Comparison of ENCODE assay signal across 8 mouse cellular contexts in the genomic region with DNA sequence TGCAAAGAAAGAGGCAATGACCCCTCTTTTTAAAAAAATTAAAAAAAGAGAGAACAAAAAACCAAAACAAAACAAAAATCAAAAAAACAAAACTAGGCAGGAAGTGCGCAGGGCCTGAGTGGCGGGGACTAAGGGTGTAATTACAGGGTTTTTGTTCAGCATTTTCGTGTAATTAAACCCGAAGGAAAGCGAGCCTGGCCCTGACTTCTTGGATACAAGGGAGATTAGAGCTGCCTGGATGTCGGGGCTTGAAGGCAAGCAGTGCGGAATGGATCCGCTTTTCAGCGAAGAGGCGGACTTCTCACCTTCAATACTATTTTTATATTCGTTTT. TPM values are rescaled to one million over a fixed set of nuclear protein-coding genes. Genes with fewer than 3 reads are reported as not detected.
A peak's percentile ranks its signal among the peaks of the same experiment; 100 is the strongest.
DNase-seq lines count a peak whose midpoint lies in the region; ATAC-seq and TF ChIP-seq lines count a peak whose summit lies in the region.

No protein-coding gene starts in this region.

- no peaks in the 10 kb centered on the region for H3K36me3 ChIP-seq in heart, embryonic 15.5 days
- H3K36me3 ChIP-seq in MEL (ENCODE audit: control insufficient read depth in 1 of 2, insufficient read depth in 2 of 2, low read length in 2 of 2) = peaks cover 0 to 17% of the 10 kb centered on the region in 2 experiments; a peak in 2 of 4 replicates
- no peaks in the 10 kb centered on the region for H3K36me3 ChIP-seq in hindbrain, embryonic 14.5 days (replicated peaks; ENCODE audit: control insufficient read depth, insufficient read depth)
- H3K36me3 ChIP-seq in midbrain, embryonic 12.5 days = no peaks in the 10 kb centered on the region

- H3K4me1 ChIP-seq in heart, embryonic 15.5 days (replicated peaks) = peaks cover 88% of the 10 kb centered on the region
- H3K4me1 ChIP-seq in MEL (ENCODE audit: control insufficient read depth in 1 of 2, insufficient read depth in 2 of 2, low read length in 2 of 2) = peaks cover 2 to 31% of the 10 kb centered on the region in 2 experiments
- peaks cover 86% of the 10 kb centered on the region for H3K4me1 ChIP-seq in hindbrain, embryonic 14.5 days (replicated peaks; ENCODE audit: control insufficient read depth, insufficient read depth, low read length)
- peaks cover 93% of the 10 kb centered on the region for H3K4me1 ChIP-seq in midbrain, embryonic 12.5 days

- peaks cover 7% of the 10 kb centered on the region; the same call in 1 of the 2 replicates for H3K79me2 ChIP-seq in MEL (ENCODE audit: control insufficient read depth, insufficient read depth, low read length, poor library complexity)

- no peaks in the 10 kb centered on the region for H3K9me3 ChIP-seq in heart, embryonic 15.5 days (replicated peaks)
- no peaks in the 10 kb centered on the region for H3K9me3 ChIP-seq in MEL (replicated peaks; ENCODE audit: insufficient read depth, low read length)
- no peaks in the 10 kb centered on the region for H3K9me3 ChIP-seq in hindbrain, embryonic 14.5 days (ENCODE audit: control insufficient read depth, low read length)
- H3K9me3 ChIP-seq in midbrain, embryonic 12.5 days = no peaks in the 10 kb centered on the region

- peak overlapping the region; percentile 100 for H3K27ac ChIP-seq in heart, embryonic 15.5 days
- no peak overlapping the region for H3K27ac ChIP-seq in MEL (ENCODE audit: control insufficient read depth, low read depth, low read length)
- peak overlapping the region; percentile 100 for H3K27ac ChIP-seq in hindbrain, embryonic 14.5 days
- peak overlapping the region; percentile 98 for H3K27ac ChIP-seq in midbrain, embryonic 12.5 days (replicated peaks)

- WGBS in heart, embryonic 15.5 days = 13% methylated on average over 11 of the region's 11 CpGs
- WGBS in hindbrain, embryonic 14.5 days = 4% methylated on average over 11 of the region's 11 CpGs
- 2% methylated on average over 11 of the region's 11 CpGs for WGBS in midbrain, embryonic 12.5 days

- no peak for ATAC-seq in heart, embryonic 15.5 days (replicated peaks; ENCODE audit: insufficient number of reproducible peaks, insufficient read depth, low FRiP score, low read depth)
- no peak for ATAC-seq in hindbrain, embryonic 14.5 days (ENCODE audit: low FRiP score)
- no peak for ATAC-seq in midbrain, embryonic 12.5 days (ENCODE audit: low FRiP score, low read depth)

- H3K9ac ChIP-seq in heart, embryonic 15.5 days = peak overlapping the region; percentile 71
- peak overlapping the region; percentile 64 for H3K9ac ChIP-seq in MEL (ENCODE audit: control insufficient read depth, low read depth, low read length, poor library complexity, severe bottlenecking)
- H3K9ac ChIP-seq in hindbrain, embryonic 14.5 days = peak overlapping the region; percentile 63
- peak overlapping the region; percentile 51 for H3K9ac ChIP-seq in midbrain, embryonic 12.5 days (replicated peaks)

- peak overlapping the region; percentile 86 for H3K4me2 ChIP-seq in heart, embryonic 15.5 days
- H3K4me2 ChIP-seq in hindbrain, embryonic 14.5 days (replicated peaks) = peak overlapping the region; percentile 90
- H3K4me2 ChIP-seq in midbrain, embryonic 12.5 days (replicated peaks) = peak overlapping the region; percentile 57

- DNase-seq in heart, adult 11 months = no peak
- no peak for DNase-seq in MEL (ENCODE audit: low read depth, low spot score)
- DNase-seq in hindbrain, embryonic 14.5 days (ENCODE audit: low spot score) = no peak
- no peak for DNase-seq in retina, embryonic 14.5 days (ENCODE audit: low spot score)
- no peak for DNase-seq in urinary bladder, postnatal 25 days (ENCODE audit: low spot score)
- DNase-seq in layer of hippocampus, adult 9-10 months (ENCODE audit: low spot score) = no peak

- TF ChIP-seq EP300 in MEL (IDR thresholded peaks at IDR 0.05; ENCODE audit: low read depth in 1 of 2, low read length in 2 of 2) = no peak

- H3K4me3 ChIP-seq in heart, embryonic 15.5 days = peak overlapping the region; percentile 53
- peak overlapping the region; percentile 61 to 77; a peak in 3 of 4 replicates for H3K4me3 ChIP-seq in MEL (ENCODE audit: control insufficient read depth in 1 of 2, insufficient read depth in 1 of 2, low read depth in 2 of 2, low read length in 2 of 2)
- peak overlapping the region; percentile 13 for H3K4me3 ChIP-seq in hindbrain, embryonic 14.5 days (replicated peaks; ENCODE audit: low read length)
- H3K4me3 ChIP-seq in midbrain, embryonic 12.5 days = peak overlapping the region; percentile 32

- TF ChIP-seq CTCF in MEL (IDR thresholded peaks at IDR 0.05 in 2 of 3, conservative IDR thresholded peaks at IDR 0.05 in 1 of 3; ENCODE audit: control insufficient read depth in 1 of 3, insufficient read depth in 1 of 3, low read depth in 2 of 3, low read length in 3 of 3, poor library complexity in 1 of 3, severe bottlenecking in 1 of 3) = no peak

- TF ChIP-seq POLR2A in MEL (IDR thresholded peaks at IDR 0.05; ENCODE audit: control insufficient read depth in 1 of 2, insufficient read depth in 1 of 2, low read depth in 1 of 2, low read length in 2 of 2, poor library complexity in 1 of 2) = no peak

- no peaks in the 10 kb centered on the region for H3K27me3 ChIP-seq in heart, embryonic 15.5 days
- H3K27me3 ChIP-seq in MEL (ENCODE audit: control insufficient read depth in 1 of 2, insufficient read depth in 2 of 2, low read length in 2 of 2) = no peaks in the 10 kb centered on the region
- no peaks in the 10 kb centered on the region for H3K27me3 ChIP-seq in hindbrain, embryonic 14.5 days (ENCODE audit: control insufficient read depth, insufficient read depth, low read length)
- 0 out of 2 replicates have a peak, but pooled peaks cover 11% of the 10 kb centered on the region for H3K27me3 ChIP-seq in midbrain, embryonic 12.5 days

- TF ChIP-seq RAD21 in MEL (IDR thresholded peaks at IDR 0.05; ENCODE audit: low read depth, low read length) = no peak

TF ChIP-seq in MEL, 35 proteins besides CTCF, POLR2A, EP300 and RAD21:
- no peak for TF ChIP-seq ZMIZ1 (IDR thresholded peaks at IDR 0.05; ENCODE audit: low read depth, low read length)
- no peak for TF ChIP-seq MAFK (IDR thresholded peaks at IDR 0.05; ENCODE audit: borderline replicate concordance, low read depth, low read length)
- TF ChIP-seq SMC3 (IDR thresholded peaks at IDR 0.05; ENCODE audit: low read depth, low read length) = no peak
- no peak for TF ChIP-seq HCFC1 (IDR thresholded peaks at IDR 0.05; ENCODE audit: low read depth, low read length)
- TF ChIP-seq MEF2A (IDR thresholded peaks at IDR 0.05; ENCODE audit: extremely low read depth, insufficient replicate concordance, low read depth, low read length, poor library complexity, severe bottlenecking) = no peak
- no peak for TF ChIP-seq TAL1 (IDR thresholded peaks at IDR 0.05; ENCODE audit: low read length)
- TF ChIP-seq GABPA (IDR thresholded peaks at IDR 0.05; ENCODE audit: low read depth, low read length) = no peak
- 0 out of 2 replicates have a peak, but pooled peaks have one; percentile 5 for TF ChIP-seq SIN3A (IDR thresholded peaks at IDR 0.05; ENCODE audit: low read length)
- peak; percentile 24; the same call in 1 of the 2 replicates for TF ChIP-seq RCOR1 (IDR thresholded peaks at IDR 0.05; ENCODE audit: low read depth, low read length)
- TF ChIP-seq NRF1 (IDR thresholded peaks at IDR 0.05; ENCODE audit: insufficient read depth, low read depth, low read length, poor library complexity, severe bottlenecking) = no peak
- no peak for TF ChIP-seq USF2 (IDR thresholded peaks at IDR 0.05; ENCODE audit: borderline replicate concordance in 1 of 2, insufficient read depth in 1 of 2, low read depth in 1 of 2, low read length in 2 of 2)
- no peak for TF ChIP-seq CHD2 (IDR thresholded peaks at IDR 0.05; ENCODE audit: low read length)
- TF ChIP-seq MAZ (IDR thresholded peaks at IDR 0.05; ENCODE audit: low read depth, low read length) = 0 out of 2 replicates have a peak, but pooled peaks have one; percentile 22
- TF ChIP-seq ZC3H11A (IDR thresholded peaks at IDR 0.05; ENCODE audit: low read depth, low read length) = no peak
- 0 out of 2 replicates have a peak, but pooled peaks have one; percentile 7 for TF ChIP-seq ZNF384 (IDR thresholded peaks at IDR 0.05; ENCODE audit: low read depth, low read length)
- no peak for TF ChIP-seq ELF1 (IDR thresholded peaks at IDR 0.05; ENCODE audit: low read depth, low read length)
- TF ChIP-seq ETS1 (IDR thresholded peaks at IDR 0.05; ENCODE audit: low read depth, low read length) = no peak
- TF ChIP-seq POLR2AphosphoS2 (IDR thresholded peaks at IDR 0.05; ENCODE audit: low read length) = no peak
- no peak for TF ChIP-seq JUND (IDR thresholded peaks at IDR 0.05; ENCODE audit: low read depth, low read length)
- no peak for TF ChIP-seq BHLHE40 (IDR thresholded peaks at IDR 0.05; ENCODE audit: borderline replicate concordance, low read depth, low read length)

RNA-seq across cellular contexts. Expression of a gene that starts 6.8 kb away (rescaled TPM):
- polyA plus RNA-seq in heart, embryonic 15.5 days (2015; fragmentation: Nextera tagmentation; extraction: Ambion mirVana) = 40.1 and 41.7 TPM in 2 replicates
- total RNA-seq in MEL (2012; rRNA removed) = 6.9 and 8.2 TPM in 2 replicates
- polyA plus RNA-seq in MEL (2012; ENCODE audit: insufficient read depth in 1 of 2, insufficient read length in 2 of 2, low read depth in 1 of 2, low replicate concordance in 2 of 2, missing spikeins in 1 of 2) = 1 to 10 TPM in 1 of 2 experiments, not detected in 1; 8.0 TPM
- polyA plus RNA-seq in hindbrain, embryonic 14.5 days (2014; fragmentation: Nextera tagmentation; extraction: Ambion mirVana) = 64.5 and 65.5 TPM in 2 replicates
- 74.0 and 76.0 TPM in 2 replicates for polyA plus RNA-seq in midbrain, embryonic 12.5 days (2016; fragmentation: Nextera tagmentation; extraction: Ambion mirVana)

RNA-seq across cellular contexts. Expression of a gene that starts 55.4 kb away (rescaled TPM):
- 18.7 and 23.4 TPM in 2 replicates for polyA plus RNA-seq in heart, embryonic 15.5 days (2015; fragmentation: Nextera tagmentation; extraction: Ambion mirVana)
- total RNA-seq in MEL (2012; rRNA removed) = 22.5 and 24.8 TPM in 2 replicates
- polyA plus RNA-seq in MEL (2012; ENCODE audit: insufficient read depth in 1 of 2, insufficient read length in 2 of 2, low read depth in 1 of 2, low replicate concordance in 2 of 2, missing spikeins in 1 of 2) = 10 to 100 TPM; 27.5 to 98.1 TPM
- 46.8 and 52.1 TPM in 2 replicates for polyA plus RNA-seq in hindbrain, embryonic 14.5 days (2014; fragmentation: Nextera tagmentation; extraction: Ambion mirVana)
- 44.3 and 46.4 TPM in 2 replicates for polyA plus RNA-seq in midbrain, embryonic 12.5 days (2016; fragmentation: Nextera tagmentation; extraction: Ambion mirVana)

Comparison
In these comparisons a context has a peak if more than half of its experiments do, and no peak if none do; other contexts are left out.
1. H3K4me3 ChIP-seq: peak in every context shown above with its lines; median percentile 69 in MEL; 53 in heart, embryonic 15.5 days; 32 in midbrain, embryonic 12.5 days; 13 in hindbrain, embryonic 14.5 days.